Mouse (Mus musculus) thymus, adult 2 months (tissue): Measurements from ENCODE around the gene Ppp1r13b.

ENCODE experiments used
- CTCF ChIP-seq: fragments of 200-500 bp; IDR thresholded peaks from 2 replicates; pipeline ENCODE4 v1.5.1; 2012; ENCODE audit warnings: mild to moderate bottlenecking, control low read depth, low read length, moderate library complexity, borderline replicate concordance; ENCODE audit not compliant: control insufficient read depth, poor library complexity, insufficient read depth; ENCODE audit errors: extremely low read depth
- POLR2A ChIP-seq: fragments of 200-500 bp; IDR thresholded peaks from 2 replicates; pipeline ENCODE4 v1.6.1; 2012; ENCODE audit warnings: mild to moderate bottlenecking, low read length, control low read depth, moderate library complexity; ENCODE audit not compliant: control insufficient read depth, poor library complexity, insufficient read depth; ENCODE audit errors: extremely low read depth

GRCm38 (mm10) chr12:111920046-111920445, 12.1 kb upstream of the Ppp1r13b start:
- TF ChIP-seq CTCF, result no peak
- TF ChIP-seq POLR2A, result no peak
